Mouse (Mus musculus): ENCODE results near the gene Syvn1.

DNA sequence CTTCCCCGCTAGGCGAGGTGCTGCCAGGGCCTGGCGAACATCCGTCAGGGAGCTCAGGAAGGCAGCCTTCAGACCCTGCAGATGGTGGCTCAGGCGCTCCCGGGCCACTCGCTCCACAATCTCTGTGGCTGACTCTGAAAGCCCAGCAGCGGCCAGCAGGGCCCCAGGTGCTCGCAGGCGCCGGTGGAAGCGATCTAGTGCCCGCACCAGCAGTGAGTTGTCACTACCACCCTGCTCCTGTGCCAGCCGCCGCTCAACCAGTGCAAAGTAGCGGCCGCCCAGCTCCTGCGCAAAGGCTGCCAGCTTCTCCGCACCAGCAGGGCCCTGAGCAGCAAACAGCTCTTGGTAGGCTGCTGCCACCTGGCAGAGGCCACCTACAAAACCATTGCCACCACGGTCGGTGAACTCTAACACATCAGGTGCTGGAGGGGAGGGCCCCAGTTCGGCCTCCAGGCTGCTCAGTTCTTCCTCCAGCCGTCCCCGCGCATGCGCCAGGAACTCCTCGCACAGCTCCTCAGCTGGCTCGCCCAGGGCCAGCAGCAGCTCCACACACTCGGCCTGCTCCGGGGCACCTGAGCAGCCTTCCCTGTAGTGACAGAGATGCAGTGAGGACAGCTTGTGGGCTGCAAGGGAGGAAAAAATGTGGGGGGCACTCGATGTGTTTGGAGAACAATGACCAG, 24.3 kb downstream of the Syvn1 start:
- TF ChIP-seq CTCF (IDR thresholded peaks at IDR 0.05; ENCODE audit: low read depth, low read length) (no peak), POLR2A (IDR thresholded peaks at IDR 0.05; ENCODE audit: extremely low read depth, insufficient read depth, low read length) (no peak)

All from liver, adult 2 months (tissue).